Mouse (Mus musculus) bone marrow macrophage, adult 2 months (primary cell): Measurements from ENCODE around the gene Magi2.

ENCODE experiments used
- CTCF ChIP-seq: IDR thresholded peaks from 2 replicates; pipeline ENCODE4 v1.5.1; 2012; ENCODE audit warnings: low read depth, mild to moderate bottlenecking, low read length, moderate library complexity
- POLR2A ChIP-seq: IDR thresholded peaks from 2 replicates; pipeline ENCODE4 v1.6.1; 2012; ENCODE audit warnings: mild to moderate bottlenecking, low read depth, low read length, borderline replicate concordance

DNA sequence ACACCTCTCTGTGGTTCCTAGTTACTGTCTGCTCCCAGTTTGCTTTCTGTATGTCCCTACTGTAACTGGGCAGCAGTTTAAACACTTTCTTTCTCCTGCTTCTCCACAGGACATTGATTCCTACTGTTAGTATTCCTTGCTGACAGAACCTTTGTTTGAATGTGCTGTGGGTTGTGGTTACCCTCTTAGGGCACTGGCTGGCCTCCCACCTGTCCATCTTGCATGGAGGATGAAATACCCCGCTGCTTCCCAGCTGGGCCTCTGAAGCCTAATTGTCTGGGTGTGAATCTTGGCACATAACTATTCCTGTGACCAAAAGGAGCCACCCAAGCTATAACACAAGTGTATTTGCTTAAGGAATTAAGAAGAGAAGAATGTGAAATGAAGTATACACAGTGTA lies 823.4 kb downstream of the Magi2 start:
- TF ChIP-seq CTCF (no peak), POLR2A (no peak)
